Mouse (Mus musculus): Measurements from ENCODE around the gene Ncapg2.

GRCm38 (mm10) chr12:116433742-116434141, 28.5 kb downstream of the Ncapg2 start:
- TF ChIP-seq CTCF (IDR thresholded peaks at IDR 0.05 in 2 of 3, conservative IDR thresholded peaks at IDR 0.05 in 1 of 3; ENCODE audit: control insufficient read depth in 1 of 3, insufficient read depth in 1 of 3, low read depth in 2 of 3, low read length in 3 of 3, poor library complexity in 1 of 3, severe bottlenecking in 1 of 3) (no peak), ELF1 (IDR thresholded peaks at IDR 0.05; ENCODE audit: low read depth, low read length) (no peak), USF2 (IDR thresholded peaks at IDR 0.05; ENCODE audit: borderline replicate concordance in 1 of 2, insufficient read depth in 1 of 2, low read depth in 1 of 2, low read length in 2 of 2) (no peak), BHLHE40 (IDR thresholded peaks at IDR 0.05; ENCODE audit: borderline replicate concordance, low read depth, low read length) (no peak), SIN3A (IDR thresholded peaks at IDR 0.05; ENCODE audit: low read length) (no peak), RCOR1 (IDR thresholded peaks at IDR 0.05; ENCODE audit: low read depth, low read length) (no peak), ZKSCAN1 (IDR thresholded peaks at IDR 0.05; ENCODE audit: low read depth, low read length) (no peak), POLR2A (IDR thresholded peaks at IDR 0.05; ENCODE audit: control insufficient read depth in 1 of 2, insufficient read depth in 1 of 2, low read depth in 1 of 2, low read length in 2 of 2, poor library complexity in 1 of 2) (no peak)

All from MEL (cell line).